Mouse (Mus musculus): Measurements from ENCODE around the gene Usp31. TPM values are rescaled to one million over a fixed set of nuclear protein-coding genes. Genes with fewer than 3 reads are reported as not detected.

Usp31 gene
- total and polyA plus RNA-seq, 3 experiments: 6.4 to 9.1 (median 7.5) TPM

GRCm38 (mm10) chr7:121622835-121623420, 84.1 kb downstream of the Usp31 start:
- no peak overlapping the region for H3K4me3 ChIP-seq (replicated peaks in 1 of 3; ENCODE audit: low read depth in 2 of 3, low read length in 2 of 3, poor library complexity in 1 of 3)
- H3K4me1 ChIP-seq (ENCODE audit: control insufficient read depth in 1 of 2, insufficient read depth in 2 of 2): no peaks in the 10 kb centered on the region
- peaks cover 5% of the 10 kb centered on the region for H3K27me3 ChIP-seq (replicated peaks)
- H3K4me2 ChIP-seq (ENCODE audit: insufficient read depth, low read depth, poor library complexity, severe bottlenecking): no peak overlapping the region
- in situ Hi-C loops (cut with MboI; ENCODE audit: low pct_ligation_motif_present, low pct_unique_long_range_greater_than_20kb, low sequenced_read_pairs) (no loop called here), dilution Hi-C loops (cut with MboI; ENCODE audit: extremely low pct_ligation_motif_present, extremely low pct_unique_long_range_greater_than_20kb, low sequenced_read_pairs) (no loop called here)
- H3K9me3 ChIP-seq (replicated peaks; ENCODE audit: low read length): no peaks in the 10 kb centered on the region
- H3K79me2 ChIP-seq (replicated peaks; ENCODE audit: control insufficient read depth, extremely low read depth, insufficient read depth, poor library complexity, severe bottlenecking): no peaks in the 10 kb centered on the region
- H3K36me3 ChIP-seq (replicated peaks in 1 of 2; ENCODE audit: control insufficient read depth in 1 of 2, insufficient read depth in 1 of 2, low read length in 1 of 2): no peaks in the 10 kb centered on the region
- no peak for DNase-seq (ENCODE audit: extremely low read depth)
- no peak overlapping the region for H3K27ac ChIP-seq (ENCODE audit: insufficient read depth, low read depth)
- H3K9ac ChIP-seq (ENCODE audit: insufficient read depth, low read depth): no peak overlapping the region
- TF ChIP-seq KAT2A (IDR thresholded peaks at IDR 0.05; ENCODE audit: insufficient replicate concordance, low read length) (no peak), HCFC1 (IDR thresholded peaks at IDR 0.05; ENCODE audit: low read depth, low read length) (no peak), POLR2A (IDR thresholded peaks at IDR 0.05; ENCODE audit: low read depth, low read length) (no peak), NRF1 (IDR thresholded peaks at IDR 0.05; ENCODE audit: low read depth, low read length) (no peak), ETS1 (conservative IDR thresholded peaks at IDR 0.05; ENCODE audit: low read depth, low read length) (no peak), ZC3H11A (IDR thresholded peaks at IDR 0.05; ENCODE audit: low read depth, low read length) (no peak), ZMIZ1 (IDR thresholded peaks at IDR 0.05; ENCODE audit: low read depth, low read length) (no peak), MAX (IDR thresholded peaks at IDR 0.05; ENCODE audit: low read length) (no peak), RAD21 (IDR thresholded peaks at IDR 0.05; ENCODE audit: low read depth, low read length) (no peak), RCOR1 (conservative IDR thresholded peaks at IDR 0.05; ENCODE audit: low read depth, low read length) (no peak)

- no peaks in the 10 kb centered on the region for H3K4me1 ChIP-seq (ENCODE audit: control insufficient read depth in 1 of 2, insufficient read depth in 2 of 2)
- DNase-seq (ENCODE audit: extremely low read depth): no peak
- H3K27me3 ChIP-seq (replicated peaks): peaks cover 7% of the 10 kb centered on the region
- dilution Hi-C loops (cut with MboI; ENCODE audit: extremely low pct_ligation_motif_present, extremely low pct_unique_long_range_greater_than_20kb, low sequenced_read_pairs): no loop called here
- in situ Hi-C loops (cut with MboI; ENCODE audit: low pct_ligation_motif_present, low pct_unique_long_range_greater_than_20kb, low sequenced_read_pairs): no loop called here
- H3K4me3 ChIP-seq (replicated peaks in 1 of 3; ENCODE audit: low read depth in 2 of 3, low read length in 2 of 3, poor library complexity in 1 of 3): no peak overlapping the region
- no peak overlapping the region for H3K4me2 ChIP-seq (ENCODE audit: insufficient read depth, low read depth, poor library complexity, severe bottlenecking)
- no peak overlapping the region for H3K27ac ChIP-seq (ENCODE audit: insufficient read depth, low read depth)
- H3K36me3 ChIP-seq (replicated peaks in 1 of 2; ENCODE audit: control insufficient read depth in 1 of 2, insufficient read depth in 1 of 2, low read length in 1 of 2): no peaks in the 10 kb centered on the region
- no peaks in the 10 kb centered on the region for H3K79me2 ChIP-seq (replicated peaks; ENCODE audit: control insufficient read depth, extremely low read depth, insufficient read depth, poor library complexity, severe bottlenecking)
- no peak overlapping the region for H3K9ac ChIP-seq (ENCODE audit: insufficient read depth, low read depth)
- H3K9me3 ChIP-seq (replicated peaks; ENCODE audit: low read length): no peaks in the 10 kb centered on the region
- TF ChIP-seq MEF2A (IDR thresholded peaks at IDR 0.05; ENCODE audit: borderline replicate concordance, low read depth, low read length): no peak
- no peak for TF ChIP-seq BHLHE40 (IDR thresholded peaks at IDR 0.05; ENCODE audit: low read depth, low read length)
These were observed 84.6 kb downstream of the Usp31 start for GRCm38 (mm10) chr7:121622433-121622832.

- Histone ChIP-seq H3K4me1 (ENCODE audit: control insufficient read depth in 1 of 2, insufficient read depth in 2 of 2) (no peaks in the 10 kb centered on the region), H3K4me3 (replicated peaks in 1 of 3; ENCODE audit: low read depth in 2 of 3, low read length in 2 of 3, poor library complexity in 1 of 3) (no peak overlapping the region), H3K27me3 (replicated peaks) (peaks cover 23% of the 10 kb centered on the region), H3K27ac (ENCODE audit: insufficient read depth, low read depth) (no peak overlapping the region), H3K36me3 (replicated peaks in 1 of 2; ENCODE audit: control insufficient read depth in 1 of 2, insufficient read depth in 1 of 2, low read length in 1 of 2) (no peaks in the 10 kb centered on the region), H3K79me2 (replicated peaks; ENCODE audit: control insufficient read depth, extremely low read depth, insufficient read depth, poor library complexity, severe bottlenecking) (no peaks in the 10 kb centered on the region), H3K9me3 (replicated peaks; ENCODE audit: low read length) (peaks cover 5% of the 10 kb centered on the region), H3K4me2 (ENCODE audit: insufficient read depth, low read depth, poor library complexity, severe bottlenecking) (no peak overlapping the region), H3K9ac (ENCODE audit: insufficient read depth, low read depth) (no peak overlapping the region)
- DNase-seq (ENCODE audit: extremely low read depth): peak; percentile 4
- 0 out of 2 replicates have a peak, but pooled peaks have one; percentile 22 for TF ChIP-seq BHLHE40 (IDR thresholded peaks at IDR 0.05; ENCODE audit: low read depth, low read length)
- no peak for TF ChIP-seq NELFE (IDR thresholded peaks at IDR 0.05; ENCODE audit: low read depth, low read length)
- in situ Hi-C loops (cut with MboI; ENCODE audit: low pct_ligation_motif_present, low pct_unique_long_range_greater_than_20kb, low sequenced_read_pairs) (no loop called here), dilution Hi-C loops (cut with MboI; ENCODE audit: extremely low pct_ligation_motif_present, extremely low pct_unique_long_range_greater_than_20kb, low sequenced_read_pairs) (no loop called here)
These were observed 105.4 kb downstream of the Usp31 start for GRCm38 (mm10) chr7:121601697-121602096.

Data from CH12.LX (cell line).